Mouse (Mus musculus): Measurements from ENCODE around the gene Adamts5.
A peak's percentile ranks its signal among the peaks of the same experiment; 100 is the strongest.

Adamts5 gene

GRCm38 (mm10) chr16:85822330-85822916 lies 79.2 kb downstream of the Adamts5 start:
- no peak for DNase-seq (ENCODE audit: low read depth, low spot score)

- no peak for DNase-seq (ENCODE audit: low read depth, low spot score)
Observed at GRCm38 (mm10) chr16:85819808-85820458, 81.7 kb downstream of the Adamts5 start.

- DNase-seq (ENCODE audit: low read depth, low spot score), result no peak
Observed at GRCm38 (mm10) chr16:85814116-85814515, 87.5 kb downstream of the Adamts5 start.

GRCm38 (mm10) chr16:85807626-85808025 lies 94.0 kb downstream of the Adamts5 start:
- peak; percentile 26 for DNase-seq (ENCODE audit: low read depth, low spot score)

- DNase-seq (ENCODE audit: low read depth, low spot score), result peak; percentile 45
Observed at GRCm38 (mm10) chr16:85807072-85807471, 94.6 kb downstream of the Adamts5 start.

Data from R1 (cell line).